Mouse (Mus musculus) hindbrain, embryonic 14.5 days (tissue): Measurements from ENCODE around the gene Rdh16f2. TPM values are rescaled to one million over a fixed set of nuclear protein-coding genes. Genes with fewer than 3 reads are reported as not detected.
"Not testable (repeated sequence)": the region's sequence is repeated elsewhere in the genome, so short reads cannot be mapped to it uniquely, and the experiment has no call there.

ENCODE experiments used
- ATAC-seq: fragments of 200-750 bp; cut with Nextera tagmentation; 2 replicates; pipeline ENCODE4 v1.8.0; 2017; ENCODE audit warnings: moderate number of reproducible peaks, mild to moderate bottlenecking, moderate TSS enrichment, moderate library complexity; ENCODE audit not compliant: low FRiP score
- DNase-seq: peaks from one replicate; pipeline ENCODE4 v3.0.0-alpha.2; 2015; ENCODE audit warnings: low spot score
- H3K27ac ChIP-seq: fragments of 300-500 bp; sonication (generic); 2 replicates; pipeline ENCODE4 v1.5.1; 2014; ENCODE audit warnings: mild to moderate bottlenecking, moderate library complexity
- H3K27me3 ChIP-seq: fragments of 300-500 bp; sonication (generic); 2 replicates; pipeline ENCODE4 v1.6.1; 2014; ENCODE audit warnings: mild to moderate bottlenecking, low read length, mixed read lengths; ENCODE audit not compliant: control insufficient read depth, insufficient read depth
- H3K36me3 ChIP-seq: fragments of 300-500 bp; sonication (generic); replicated peaks from 2 replicates; pipeline ENCODE4 v1.6.1; 2014; ENCODE audit not compliant: control insufficient read depth, insufficient read depth
- H3K4me1 ChIP-seq: fragments of 300-500 bp; sonication (generic); replicated peaks from 2 replicates; pipeline ENCODE4 v1.6.1; 2014; ENCODE audit warnings: antibody characterized with exemption, low read length, mixed read lengths; ENCODE audit not compliant: control insufficient read depth, insufficient read depth
- H3K4me2 ChIP-seq: fragments of 300-500 bp; sonication (generic); replicated peaks from 2 replicates; pipeline ENCODE4 v1.6.1; 2014; ENCODE audit warnings: mild to moderate bottlenecking, moderate library complexity
- H3K4me3 ChIP-seq: fragments of 300-500 bp; sonication (generic); replicated peaks from 2 replicates; pipeline ENCODE4 v1.5.1; 2014; ENCODE audit warnings: mild to moderate bottlenecking, low read length
- H3K9ac ChIP-seq: fragments of 300-500 bp; sonication (generic); 2 replicates; pipeline ENCODE4 v1.6.1; 2014
- H3K9me3 ChIP-seq: fragments of 300-500 bp; sonication (generic); 2 replicates; pipeline ENCODE4 v1.6.1; 2016; ENCODE audit warnings: low read length; ENCODE audit not compliant: control insufficient read depth
- WGBS: fragments of 180-500 bp; shearing (Covaris S2); extraction: QIAGEN DNeasy Blood & Tissue Kit; methylation state at CpG from one replicate; pipeline ENCODE4 v1.1.7; 2014; 5-methylcytosine and 5-hydroxymethylcytosine counted together
- polyA plus RNA-seq: library from polyadenylated mRNA; unstranded; fragments of >200 nt; fragmentation: Nextera tagmentation; extraction: Ambion mirVana; gene quantifications from 2 replicates; pipeline ENCODE4 v1.2.1, GENCODE M21; 2014

Rdh16f2 gene
- polyA plus RNA-seq, 1 experiment from 2014 or later, result not detected

- Histone ChIP-seq H3K27me3 (no peaks in the 10 kb centered on the region), H3K4me3 (no peak overlapping the region), H3K9me3 (no peaks in the 10 kb centered on the region), H3K4me2 (no peak overlapping the region), H3K36me3 (no peaks in the 10 kb centered on the region), H3K4me1 (no peaks in the 10 kb centered on the region), H3K27ac (no peak overlapping the region), H3K9ac (no peak overlapping the region)
- WGBS, result 85% methylated on average over 4 of the region's 4 CpGs
- DNase-seq (no peak), ATAC-seq (no peak)
Observed at GRCm38 (mm10) chr10:127881041-127881440, 14.8 kb downstream of the Rdh16f2 start.

- 74% methylated on average over 1 of the region's 1 CpGs for WGBS
- DNase-seq (no peak), ATAC-seq (no peak)
- no peaks in the 10 kb centered on the region for H3K36me3 ChIP-seq
- no peak overlapping the region for H3K9ac ChIP-seq
- H3K4me2 ChIP-seq, result no peak overlapping the region
- no peaks in the 10 kb centered on the region for H3K27me3 ChIP-seq
- no peak overlapping the region for H3K4me3 ChIP-seq
- H3K4me1 ChIP-seq, result no peaks in the 10 kb centered on the region
- H3K9me3 ChIP-seq, result no peaks in the 10 kb centered on the region
- no peak overlapping the region for H3K27ac ChIP-seq
Observed at GRCm38 (mm10) chr10:127886551-127886950, 20.3 kb downstream of the Rdh16f2 start.

- DNase-seq (no peak), ATAC-seq (no peak)
- Histone ChIP-seq H3K36me3 (no peaks in the 10 kb centered on the region), H3K27ac (no peak overlapping the region), H3K9ac (no peak overlapping the region), H3K27me3 (no peaks in the 10 kb centered on the region), H3K4me2 (no peak overlapping the region), H3K9me3 (no peaks in the 10 kb centered on the region), H3K4me3 (no peak overlapping the region), H3K4me1 (no peaks in the 10 kb centered on the region)
- WGBS, result 80% methylated on average over 4 of the region's 4 CpGs
Observed at GRCm38 (mm10) chr10:127886971-127887370, 20.7 kb downstream of the Rdh16f2 start.

- H3K4me3 ChIP-seq, result no peak within 1 kb of the TSS
- H3K4me2 ChIP-seq, result no peak within 1 kb of the TSS
- DNase-seq (no peak), ATAC-seq (no peak)
- H3K36me3 ChIP-seq, result no peaks in the 10 kb centered on the region
- no peaks in the 10 kb centered on the region for H3K4me1 ChIP-seq
- no peak within 1 kb of the TSS for H3K27ac ChIP-seq
- H3K9ac ChIP-seq, result no peak within 1 kb of the TSS
- no peaks in the 10 kb centered on the region for H3K27me3 ChIP-seq
- no peaks in the 10 kb centered on the region for H3K9me3 ChIP-seq
Observed at GRCm38 (mm10) chr10:127888605-127889004, 22.3 kb downstream of the Rdh16f2 start, which contains the start of gene Rdh7. Gene Rdh7, minus strand, starts transcription at chr10:127888817.

GRCm38 (mm10) chr10:127891481-127891880 is 25.2 kb downstream of the Rdh16f2 start:
- no peak for DNase-seq
- Histone ChIP-seq H3K36me3 (no peaks in the 10 kb centered on the region), H3K4me1 (no peaks in the 10 kb centered on the region), H3K9ac (no peak overlapping the region), H3K27me3 (no peaks in the 10 kb centered on the region), H3K4me2 (no peak overlapping the region), H3K9me3 (no peaks in the 10 kb centered on the region), H3K27ac (no peak overlapping the region), H3K4me3 (no peak overlapping the region)
- ATAC-seq, result no peak
- WGBS, result 44% methylated on average over 1 of the region's 1 CpGs

GRCm38 (mm10) chr10:127893163-127894022 is 27.1 kb downstream of the Rdh16f2 start:
- not testable (repeated sequence) for DNase-seq, H3K27ac ChIP-seq, H3K9ac ChIP-seq, H3K4me1 ChIP-seq, H3K27me3 ChIP-seq, ATAC-seq, H3K4me2 ChIP-seq, H3K9me3 ChIP-seq, H3K4me3 ChIP-seq, H3K36me3 ChIP-seq
- 57% methylated on average over 5 of the region's 5 CpGs for WGBS

- WGBS, result 78% methylated on average over 5 of the region's 5 CpGs
- Histone ChIP-seq H3K4me1 (no peaks in the 10 kb centered on the region), H3K36me3 (no peaks in the 10 kb centered on the region), H3K4me3 (no peak overlapping the region), H3K27me3 (no peaks in the 10 kb centered on the region), H3K4me2 (no peak overlapping the region), H3K27ac (no peak overlapping the region), H3K9ac (no peak overlapping the region), H3K9me3 (no peaks in the 10 kb centered on the region)
- DNase-seq (no peak), ATAC-seq (no peak)
Observed at GRCm38 (mm10) chr10:127896705-127897104, 30.4 kb downstream of the Rdh16f2 start.

- Histone ChIP-seq H3K27me3 (no peaks in the 10 kb centered on the region), H3K27ac (no peak overlapping the region), H3K9me3 (no peaks in the 10 kb centered on the region), H3K9ac (no peak overlapping the region), H3K36me3 (no peaks in the 10 kb centered on the region), H3K4me2 (no peak overlapping the region), H3K4me3 (no peak overlapping the region), H3K4me1 (no peaks in the 10 kb centered on the region)
- ATAC-seq (no peak), DNase-seq (no peak)
- WGBS, result 86% methylated on average over 3 of the region's 3 CpGs
Observed at GRCm38 (mm10) chr10:127897506-127897905, 31.2 kb downstream of the Rdh16f2 start.

GRCm38 (mm10) chr10:127898218-127898617 is 31.9 kb downstream of the Rdh16f2 start, which contains the start of gene Sdr9c7:
Gene Sdr9c7, plus strand, starts transcription at chr10:127898518.
- Histone ChIP-seq H3K27me3 (no peaks in the 10 kb centered on the region), H3K27ac (no peak within 1 kb of the TSS), H3K9ac (no peak within 1 kb of the TSS), H3K36me3 (no peaks in the 10 kb centered on the region), H3K9me3 (no peaks in the 10 kb centered on the region), H3K4me1 (no peaks in the 10 kb centered on the region), H3K4me3 (no peak within 1 kb of the TSS), H3K4me2 (no peak within 1 kb of the TSS)
- DNase-seq (no peak), ATAC-seq (no peak)
- 96% methylated on average over 2 of the region's 2 CpGs for WGBS
